Mouse (Mus musculus): Measurements from ENCODE around the gene Tmem239.
A peak's percentile ranks its signal among the peaks of the same experiment; 100 is the strongest.

Tmem239 gene

DNA sequence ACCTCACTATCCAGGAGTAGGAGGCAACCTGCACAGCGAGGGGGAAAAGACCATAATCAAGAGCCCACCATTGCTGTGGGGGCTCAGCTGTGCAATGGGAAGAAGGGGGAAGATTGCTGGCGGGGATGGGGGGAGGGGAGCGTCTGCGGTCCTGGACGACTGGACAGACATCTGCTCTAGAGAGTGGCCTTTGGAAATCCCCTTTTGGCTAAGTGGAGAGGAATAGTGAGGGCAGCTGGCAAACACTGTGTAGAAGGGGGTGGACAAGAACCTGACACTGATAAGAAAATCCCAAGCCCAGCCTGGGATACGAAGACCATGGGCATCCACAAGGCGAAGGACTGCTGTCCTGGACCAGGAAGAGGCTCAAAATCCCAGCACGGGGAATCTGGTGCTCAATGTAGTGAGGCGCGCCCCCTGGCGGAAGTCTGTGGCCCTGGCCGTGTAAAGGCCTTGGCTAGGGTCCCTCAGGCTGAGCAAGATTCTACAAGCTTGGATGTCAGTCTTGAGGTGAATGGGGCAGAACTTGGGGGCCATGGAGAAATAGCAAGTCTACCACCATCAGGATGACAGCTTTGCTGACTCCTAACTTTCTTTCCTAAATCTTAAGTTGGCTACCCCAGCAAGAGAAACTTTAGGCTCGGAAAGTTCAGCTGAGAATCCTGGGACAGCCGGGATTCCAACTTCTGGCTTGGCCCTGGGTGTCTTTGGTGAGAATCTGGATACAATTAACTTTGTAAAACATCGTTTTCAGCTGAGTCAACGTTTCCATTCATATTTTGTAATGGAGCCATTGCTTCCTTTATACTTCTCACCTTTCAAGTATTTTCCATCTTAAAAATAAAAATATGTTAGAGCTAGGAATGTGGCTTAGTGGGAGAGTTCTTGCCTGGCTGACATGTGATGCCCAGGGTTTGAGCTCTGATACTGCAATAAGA lies 5.5 kb downstream of the Tmem239 start:
- peak; percentile 85 for DNase-seq (ENCODE audit: low spot score)

DNA sequence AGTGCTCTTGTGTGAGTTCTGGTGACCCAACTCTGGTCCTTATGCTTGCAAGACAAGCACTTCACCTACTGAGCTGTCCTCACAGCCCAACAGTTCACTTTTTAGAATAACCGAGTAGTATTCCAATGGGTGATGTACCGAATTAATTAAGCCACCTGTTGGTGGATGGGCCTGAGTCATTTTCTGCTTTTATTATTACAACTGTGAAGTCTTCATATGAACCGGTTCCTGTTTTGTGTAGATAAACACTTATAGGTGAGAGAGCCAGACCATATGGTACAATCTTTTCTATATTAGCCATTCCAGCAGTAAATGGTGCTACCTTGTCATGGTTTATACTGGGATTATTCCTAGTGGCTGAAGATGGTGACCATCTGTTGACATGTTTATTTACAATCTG lies 6.5 kb downstream of the Tmem239 start:
- no peak for DNase-seq (ENCODE audit: low spot score)

DNA sequence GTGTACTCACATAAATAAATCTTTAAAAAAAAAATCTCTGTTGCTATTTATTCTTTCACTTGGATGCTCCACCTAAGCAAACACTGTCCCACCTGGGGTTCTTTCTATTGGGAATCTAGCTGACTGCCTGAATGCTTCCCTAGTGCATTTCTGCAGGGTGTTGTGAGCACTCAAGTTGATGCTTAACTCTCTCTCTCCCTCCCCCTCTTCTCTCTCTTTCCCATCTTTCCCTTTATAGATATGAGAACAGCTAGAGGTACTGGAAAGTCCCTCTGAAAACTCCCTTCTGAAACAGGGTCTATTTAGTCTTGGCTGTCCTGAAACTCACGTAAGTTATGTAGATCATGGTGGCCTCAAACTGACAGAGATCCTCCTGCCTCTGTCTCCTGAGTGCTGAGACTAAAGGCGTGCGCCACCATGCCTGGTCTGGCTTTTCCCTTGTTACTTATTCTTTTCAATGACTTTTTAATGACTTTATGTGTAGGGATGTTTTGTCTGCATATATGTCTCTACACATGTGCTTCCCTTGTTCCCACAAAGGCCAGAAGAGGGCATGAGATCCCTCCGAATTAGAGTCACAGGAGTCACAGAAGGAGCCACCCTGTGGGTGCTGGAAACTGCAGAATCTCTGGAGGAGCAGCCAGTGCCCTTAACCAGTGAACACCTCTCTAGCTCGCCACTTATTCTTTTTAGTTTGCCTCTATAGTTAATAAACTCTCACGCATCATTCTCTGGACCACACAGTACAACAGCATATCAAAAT lies 8.0 kb downstream of the Tmem239 start:
- no peak for DNase-seq (ENCODE audit: low spot score)

DNA sequence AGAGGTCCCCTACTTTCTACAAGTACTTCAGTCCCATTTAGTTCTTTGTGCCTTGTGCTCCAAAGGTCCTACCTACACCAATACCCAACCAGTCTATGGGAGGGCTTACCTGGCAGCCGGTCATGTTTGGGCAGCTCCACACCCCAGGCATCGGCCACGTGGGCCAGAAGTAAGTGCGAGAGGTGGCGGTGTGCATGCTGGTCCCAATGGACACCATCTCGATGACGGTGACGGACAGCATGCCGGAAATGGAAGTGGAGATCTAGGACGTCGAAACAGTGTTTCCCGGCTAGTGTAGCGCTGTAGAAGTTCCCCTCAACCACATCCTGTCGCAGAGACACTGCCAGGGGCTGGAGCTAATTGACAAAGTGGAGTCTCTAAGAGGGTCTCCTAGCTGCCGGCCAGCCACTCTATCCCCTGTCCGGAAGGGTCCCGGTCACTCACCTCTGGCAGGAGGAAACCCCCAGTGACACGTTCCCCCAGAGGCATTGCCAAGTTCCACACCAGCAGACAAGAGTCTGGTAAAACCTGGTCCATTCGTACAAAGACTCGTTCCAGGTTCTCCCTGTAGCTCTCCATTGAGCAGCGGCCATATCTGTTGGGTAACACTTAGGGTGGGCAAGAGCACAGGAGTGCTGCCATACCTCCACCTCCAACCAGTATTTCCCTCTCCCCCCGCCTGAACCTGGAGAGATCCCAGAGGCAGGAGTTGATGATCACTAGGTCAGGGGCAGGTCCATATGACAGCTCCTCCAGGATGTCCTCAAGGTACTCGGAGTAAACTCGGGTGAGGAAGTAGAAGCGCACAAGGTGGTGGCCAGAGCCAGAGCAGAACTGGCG lies 15.7 kb downstream of the Tmem239 start:
- DNase-seq (ENCODE audit: low spot score), result no peak

DNA sequence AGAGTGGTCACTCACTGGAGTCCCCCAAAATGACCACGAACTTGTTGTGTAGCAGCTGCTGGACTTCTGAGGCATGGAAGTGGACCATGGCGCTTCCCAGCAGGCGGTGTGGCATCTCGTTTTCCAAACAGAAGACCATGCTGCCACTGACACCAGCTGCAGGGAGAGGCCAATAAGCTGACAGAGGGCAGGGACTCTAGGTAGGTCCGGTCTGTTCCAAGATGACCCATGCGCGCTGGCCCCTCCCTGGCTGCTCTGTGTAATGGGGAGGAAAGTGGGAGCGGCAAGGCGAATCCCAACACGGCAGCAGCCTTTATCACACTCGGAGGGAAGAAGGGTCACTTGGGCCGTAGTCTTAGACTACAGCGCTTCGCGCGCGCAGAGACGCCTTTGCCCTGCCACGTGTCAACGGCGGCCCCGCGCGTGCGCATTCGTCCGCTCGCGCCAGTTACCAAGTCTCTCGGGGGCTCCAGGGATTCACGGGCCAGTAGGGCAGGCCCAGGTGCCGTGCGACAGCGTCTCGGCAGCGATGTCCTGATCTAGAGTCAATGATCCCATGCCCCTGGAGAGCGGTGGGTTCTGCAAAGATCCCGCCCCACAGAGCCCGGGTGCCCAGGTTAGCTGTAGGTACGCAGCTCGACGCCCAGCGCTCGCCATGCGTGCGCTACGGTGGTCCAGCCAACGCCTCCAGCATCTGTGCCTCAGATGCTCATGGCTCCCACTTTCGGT lies 17.3 kb downstream of the Tmem239 start:
- no peak for DNase-seq (ENCODE audit: low spot score)

DNA sequence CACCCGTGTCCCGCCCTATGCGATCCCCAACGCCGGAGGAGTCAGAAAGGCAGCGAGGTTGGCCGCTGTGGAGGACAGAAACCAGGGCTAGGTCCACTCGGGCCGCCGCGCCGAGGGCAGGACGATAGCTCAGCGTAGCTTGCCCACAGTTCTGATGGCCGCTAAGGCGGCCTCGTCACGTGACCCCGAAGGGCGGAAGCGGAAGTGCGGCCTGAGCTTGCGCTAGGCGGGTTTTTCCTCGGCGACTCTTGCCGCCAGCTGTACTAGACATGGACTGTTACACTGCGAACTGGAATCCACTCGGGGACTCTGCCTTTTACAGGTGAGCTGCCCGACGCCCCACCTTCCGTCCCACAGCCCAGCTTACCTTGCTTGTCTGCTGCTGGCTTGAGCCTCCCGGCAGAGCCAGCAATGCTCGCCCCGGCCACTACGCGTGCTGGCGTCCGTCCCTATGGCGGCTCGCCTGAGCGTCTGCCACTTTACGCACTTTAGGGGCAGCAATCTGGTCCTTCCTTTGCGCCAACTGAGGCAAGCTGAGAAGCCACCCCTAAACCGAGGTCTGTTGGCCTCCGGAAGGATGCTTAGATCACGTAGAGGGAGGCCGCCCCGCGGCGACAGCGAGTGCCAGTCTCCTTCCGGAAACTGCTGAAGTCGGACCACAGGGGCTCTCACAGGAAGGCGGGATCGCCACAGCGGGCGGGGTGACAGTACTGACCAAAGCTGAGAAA lies 18.0 kb downstream of the Tmem239 start, which contains the start of the genes Vps16 and Pced1a:
Gene Vps16 (plus strand): TSS at position 214 of the 728 bp plus-strand sequence.
Gene Pced1a (minus strand): TSS at position 576 of the 728 bp plus-strand sequence.
- peak; percentile 92 for DNase-seq (ENCODE audit: low spot score)

DNA sequence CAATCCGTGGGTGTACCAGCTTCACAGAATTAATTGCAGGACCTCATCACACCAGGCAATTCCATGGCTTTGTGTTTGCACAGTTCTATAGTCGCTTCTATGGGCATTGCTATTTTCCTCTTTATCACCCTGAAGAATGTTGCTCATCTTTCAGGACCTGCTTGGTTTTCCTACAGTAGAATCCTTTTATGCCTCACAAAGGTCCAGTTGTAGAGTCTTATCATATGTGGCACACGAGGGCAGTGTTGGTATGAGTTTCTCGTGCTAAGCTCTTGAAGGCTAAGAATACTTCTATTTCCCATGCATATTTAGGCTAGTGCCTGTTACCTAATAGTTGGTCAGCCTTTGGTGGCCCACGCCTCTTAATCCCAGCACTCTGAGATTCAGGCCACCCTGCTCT lies 18.8 kb downstream of the Tmem239 start:
- peak; percentile 75 for DNase-seq (ENCODE audit: low spot score)

DNA sequence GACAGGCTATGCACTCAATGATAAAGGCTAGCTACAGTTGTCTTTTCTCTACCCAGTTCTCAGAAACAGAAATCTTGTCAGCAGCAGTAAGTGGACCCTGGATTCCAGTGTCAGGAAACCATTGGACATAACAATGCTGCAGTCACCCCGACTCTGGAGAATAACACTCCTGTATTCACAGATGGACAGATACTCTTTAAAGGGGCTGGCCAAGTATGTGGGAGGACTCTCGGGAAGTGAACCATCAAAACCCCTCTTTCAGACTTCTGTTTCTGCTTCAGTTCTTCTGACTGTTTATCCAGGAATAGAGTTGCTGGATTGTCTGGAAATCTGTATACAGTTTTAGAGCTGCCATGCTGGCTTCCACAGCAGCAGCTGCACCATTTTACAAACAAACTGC lies 23.6 kb downstream of the Tmem239 start:
- DNase-seq (ENCODE audit: low spot score), result no peak

DNA sequence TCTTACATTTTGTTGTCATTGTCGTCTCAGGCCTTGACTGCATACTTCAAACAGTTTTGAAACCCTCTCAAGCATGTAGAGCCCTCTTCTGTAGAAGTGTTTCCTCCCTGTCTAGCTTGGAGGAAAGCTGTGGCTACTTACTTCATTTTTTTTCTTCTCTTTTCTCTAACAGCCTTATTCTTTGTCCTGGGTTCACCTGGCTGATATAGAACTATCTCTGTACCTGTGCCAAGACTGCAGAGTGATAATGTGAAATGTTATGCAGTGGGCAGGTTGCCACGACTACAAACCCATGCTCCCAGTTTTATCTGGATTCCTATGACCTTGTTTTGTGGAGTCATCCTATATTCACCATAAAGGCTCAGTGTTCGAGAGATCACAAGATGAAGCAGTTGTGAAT lies 24.2 kb downstream of the Tmem239 start:
- no peak for DNase-seq (ENCODE audit: low spot score)

DNA sequence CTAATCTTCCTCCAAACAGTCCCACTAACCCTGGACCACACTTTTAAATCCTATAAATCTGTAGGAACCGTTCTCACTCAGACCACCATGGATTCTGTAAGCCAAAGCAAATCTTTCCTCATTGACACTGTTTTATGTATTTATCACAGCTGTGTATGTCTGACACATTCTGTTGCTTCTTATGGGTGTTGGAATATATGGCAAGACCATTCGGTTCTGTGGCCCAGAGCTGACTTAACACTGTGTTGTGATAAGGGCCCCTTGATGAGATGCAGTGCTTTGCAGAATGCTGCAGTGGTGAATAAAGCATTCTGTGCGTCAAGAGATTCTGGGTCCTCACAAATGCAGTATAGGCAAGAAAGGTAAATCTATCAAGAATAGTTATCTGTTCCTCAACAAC lies 25.9 kb downstream of the Tmem239 start:
- no peak for DNase-seq (ENCODE audit: low spot score)

DNA sequence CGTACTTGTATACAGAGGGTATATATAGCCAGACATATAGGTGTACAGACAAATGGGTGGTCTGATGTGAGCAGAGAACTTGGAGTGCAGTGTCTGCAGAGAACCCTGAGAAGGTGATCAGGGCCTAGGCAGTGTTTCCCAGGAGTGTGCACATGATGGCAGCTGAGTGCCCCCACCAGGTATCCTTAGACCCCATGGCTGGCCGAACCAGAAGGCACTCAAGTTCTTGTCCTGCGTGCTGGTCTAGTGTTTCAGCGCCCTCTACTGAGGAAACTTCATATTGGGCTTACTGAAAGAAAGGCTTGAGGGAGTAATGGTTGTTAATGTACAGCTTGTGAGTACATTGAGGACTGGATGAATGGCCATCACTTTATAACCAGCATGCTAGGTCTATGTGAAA lies 26.9 kb downstream of the Tmem239 start:
- DNase-seq (ENCODE audit: low spot score), result peak; percentile 58

DNA sequence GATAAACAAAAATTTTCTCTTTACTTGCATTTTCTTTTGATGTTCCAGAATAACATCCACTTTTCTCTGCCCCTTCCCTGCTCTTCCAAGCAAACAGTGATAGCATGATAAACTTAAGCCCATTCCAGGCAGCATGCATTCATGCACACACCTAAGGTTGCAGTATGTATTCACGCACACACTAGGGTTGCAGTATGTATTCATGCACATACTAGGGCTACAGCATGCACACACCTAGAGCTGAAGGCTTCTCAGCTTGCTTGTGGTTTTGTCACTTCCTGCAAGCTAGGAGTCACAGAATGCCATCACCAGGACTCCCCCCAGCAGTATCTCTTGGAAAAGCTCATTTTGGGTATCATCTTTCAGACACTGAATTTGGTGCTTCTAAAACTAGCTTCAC lies 30.5 kb downstream of the Tmem239 start:
- no peak for DNase-seq (ENCODE audit: low spot score)

DNA sequence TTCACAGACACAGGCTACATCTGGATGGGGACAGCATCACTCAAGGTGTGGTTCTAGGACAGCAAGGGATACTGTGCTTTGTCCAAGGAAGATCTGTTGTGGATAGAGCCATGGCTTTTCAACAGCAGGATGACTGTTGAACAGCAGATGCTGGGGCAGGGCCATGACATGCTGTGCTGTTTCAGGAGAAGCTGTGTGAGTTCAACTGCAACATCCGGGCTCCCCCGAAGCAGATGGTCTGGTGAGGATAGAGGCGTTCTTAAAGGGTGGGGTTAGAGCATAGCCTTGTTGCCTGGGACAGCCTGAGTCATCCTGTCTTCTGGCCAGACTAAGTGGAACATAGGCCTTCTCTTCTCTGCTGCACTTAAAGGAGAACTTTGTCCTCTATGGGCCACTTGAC lies 32.6 kb downstream of the Tmem239 start:
- DNase-seq (ENCODE audit: low spot score), result peak; percentile 77

DNA sequence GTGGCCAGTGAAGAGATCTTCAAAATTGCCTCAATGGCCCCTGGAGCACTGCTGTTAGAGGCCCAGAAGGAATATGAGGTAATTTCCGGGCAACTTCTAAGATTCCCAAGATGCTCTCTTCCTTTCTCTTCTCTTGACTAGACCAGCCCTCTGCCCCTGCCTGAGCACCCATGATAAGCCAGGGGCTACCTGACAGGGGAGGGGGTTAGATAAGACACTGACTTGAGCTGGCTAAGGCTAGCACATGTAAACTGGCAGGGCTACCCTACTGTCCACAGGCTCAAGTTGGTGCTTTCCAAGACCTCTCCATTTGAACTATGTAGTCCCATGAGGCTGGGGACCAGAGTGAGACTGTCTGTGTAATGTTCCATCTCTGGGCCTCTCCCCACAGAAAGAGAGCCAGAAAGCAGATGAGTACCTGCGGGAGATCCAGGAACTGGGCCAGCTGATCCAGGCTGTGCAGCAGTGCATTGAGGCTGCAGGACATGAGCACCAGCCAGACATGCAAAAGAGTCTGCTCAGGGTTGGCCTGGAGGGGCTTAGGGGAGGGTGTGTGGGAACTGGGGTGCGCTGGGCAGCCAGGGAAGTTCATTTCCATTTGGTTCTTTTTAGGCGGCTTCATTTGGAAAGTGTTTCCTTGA lies 33.7 kb downstream of the Tmem239 start:
- DNase-seq (ENCODE audit: low spot score), result no peak

DNA sequence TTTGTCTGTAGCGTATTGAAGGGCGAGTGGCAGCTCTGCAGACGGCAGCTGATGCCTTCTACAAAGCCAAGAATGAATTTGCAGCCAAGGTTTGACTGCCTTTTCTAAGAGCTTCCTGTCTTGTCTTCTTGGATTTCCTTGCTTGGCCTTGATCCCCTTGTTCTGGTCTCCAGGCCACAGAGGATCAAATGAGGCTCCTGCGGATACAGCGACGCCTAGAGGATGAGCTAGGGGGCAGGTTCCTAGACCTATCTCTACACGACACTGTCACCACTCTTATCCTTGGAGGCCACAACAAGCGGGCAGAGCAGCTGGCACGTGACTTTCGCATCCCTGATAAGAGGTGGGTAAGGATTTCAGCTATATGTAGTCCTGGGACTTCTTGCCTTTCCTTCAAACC lies 35.9 kb downstream of the Tmem239 start:
- no peak for DNase-seq (ENCODE audit: low spot score)

DNA sequence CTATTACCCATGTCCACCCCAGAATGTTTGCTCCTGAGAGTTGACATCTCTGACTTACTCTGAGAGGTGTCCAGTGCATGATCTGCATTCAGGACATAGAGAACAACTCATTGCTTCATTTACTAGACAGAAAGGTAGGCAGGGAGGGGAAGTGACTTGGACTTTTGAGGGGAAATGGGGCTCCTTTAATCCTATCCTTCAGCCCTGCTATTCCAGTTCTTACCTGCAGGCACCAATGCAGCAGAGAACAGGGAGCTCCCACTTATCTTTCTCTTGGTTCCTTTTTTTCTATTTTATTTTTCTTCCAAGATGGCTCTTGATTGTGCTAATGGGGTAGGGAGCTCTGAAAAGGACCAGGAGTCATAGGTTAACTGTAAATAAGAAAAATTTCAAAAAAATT lies 42.2 kb downstream of the Tmem239 start:
- no peak for DNase-seq (ENCODE audit: low spot score)

DNA sequence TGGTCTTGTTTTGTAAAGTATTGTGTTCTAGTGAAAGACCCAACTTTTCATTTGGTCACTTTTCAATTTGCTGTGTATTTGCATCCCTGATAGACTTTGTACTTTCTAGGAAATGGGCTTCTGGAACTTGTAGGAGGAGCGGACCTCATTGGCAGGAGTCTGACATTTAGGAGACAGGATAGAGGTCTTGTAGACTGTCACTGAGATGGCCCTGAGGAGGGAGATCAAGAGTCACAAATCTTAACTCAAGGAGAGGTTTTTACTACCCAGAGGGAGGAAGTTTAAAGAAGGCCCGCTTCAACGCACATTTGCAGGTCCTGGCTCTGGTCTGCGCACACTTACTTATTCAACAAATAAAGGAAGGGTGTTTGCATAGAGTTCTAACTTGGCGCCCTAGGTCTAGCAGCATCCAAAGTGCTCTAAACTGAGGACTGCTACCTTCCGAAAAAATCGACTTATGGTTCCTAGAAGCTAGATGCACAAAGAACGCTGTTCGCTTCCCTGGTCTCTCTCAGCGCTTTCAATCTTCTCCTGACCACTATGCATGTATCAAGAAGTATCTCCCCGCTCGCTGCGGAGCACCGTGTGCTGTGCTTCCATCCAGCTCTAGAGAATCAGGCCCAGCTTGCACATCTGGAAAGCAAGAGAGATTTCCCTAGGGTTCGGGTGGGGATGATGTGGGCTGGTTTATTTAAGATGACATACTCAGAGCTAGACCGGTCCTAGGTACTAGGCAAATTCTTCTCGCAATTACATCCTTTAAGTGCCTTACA lies 42.9 kb downstream of the Tmem239 start:
- DNase-seq (ENCODE audit: low spot score), result no peak

DNA sequence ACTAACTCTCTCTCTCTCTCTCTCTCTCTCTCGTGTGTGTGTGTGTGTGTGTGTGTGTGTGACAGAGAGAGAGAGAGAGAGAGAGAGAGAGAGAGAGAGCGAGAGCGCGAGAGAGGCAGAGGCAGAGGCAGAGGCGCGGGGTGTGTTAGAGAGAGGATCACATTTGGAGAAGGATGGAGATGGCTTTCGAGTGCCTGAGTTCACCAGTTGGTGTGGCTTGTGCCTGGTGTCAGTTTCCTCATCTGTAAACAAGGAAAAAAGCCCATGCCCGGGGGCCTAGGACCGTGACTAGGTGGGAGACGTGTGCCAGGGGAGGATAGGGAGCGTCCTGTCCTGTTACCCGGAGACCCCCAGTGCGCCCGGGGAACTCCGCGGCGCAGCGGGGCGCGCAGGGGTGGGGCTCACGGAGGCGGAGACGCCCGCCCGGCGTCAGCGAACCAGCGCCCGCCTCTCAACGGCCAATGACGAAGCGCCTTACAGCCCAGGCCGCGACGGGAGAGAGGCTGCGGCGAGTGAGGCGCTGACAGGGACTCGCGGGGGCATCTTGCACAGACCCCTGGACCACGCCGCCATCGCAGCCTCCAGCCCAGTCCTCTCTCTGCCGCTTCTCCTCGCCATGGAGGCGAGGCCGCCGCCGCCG lies 43.6 kb downstream of the Tmem239 start, which contains the start of gene Ptpra:
Gene Ptpra (plus strand): TSS at position 485 of the 640 bp plus-strand sequence.
- peak; percentile 84 for DNase-seq (ENCODE audit: low spot score)

DNA sequence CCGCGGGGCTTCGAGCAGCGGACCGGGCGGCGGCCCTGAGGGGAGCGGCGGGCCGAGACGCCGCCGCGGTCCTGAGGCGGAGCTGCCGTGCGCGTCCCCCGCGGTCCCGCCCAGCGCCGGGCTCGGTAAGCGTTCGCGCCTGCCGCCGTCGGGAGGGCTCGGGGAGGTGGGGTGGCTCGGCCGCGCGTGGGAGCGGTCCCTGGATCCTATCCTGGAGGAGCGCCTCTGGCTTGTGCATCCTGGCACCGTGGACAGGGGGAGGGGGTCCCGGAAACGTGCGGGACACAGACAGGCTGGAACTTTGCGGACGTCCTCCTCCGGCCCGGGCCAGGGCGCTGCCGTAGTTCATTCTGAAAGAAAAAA lies 44.1 kb downstream of the Tmem239 start:
- no peak for DNase-seq (ENCODE audit: low spot score)
